Mouse (Mus musculus) ES-E14 (cell line): ENCODE data around the gene Vat1.

ENCODE experiments used
- CHD2 ChIP-seq: IDR thresholded peaks from 2 replicates; pipeline ENCODE4 v1.6.1; 2014; ENCODE audit warnings: mild to moderate bottlenecking, low read depth, low read length, inconsistent platforms
- HCFC1 ChIP-seq: IDR thresholded peaks from 2 replicates; pipeline ENCODE4 v1.6.1; 2012; ENCODE audit warnings: low read length, inconsistent platforms, borderline replicate concordance; ENCODE audit not compliant: insufficient read depth
- MAFK ChIP-seq: IDR thresholded peaks from 2 replicates; pipeline ENCODE4 v1.6.1; 2014; ENCODE audit warnings: mild to moderate bottlenecking, low read depth, low read length, inconsistent platforms; ENCODE audit not compliant: insufficient read depth
- ZC3H11A ChIP-seq: IDR thresholded peaks from 2 replicates; pipeline ENCODE4 v1.6.1; 2012; ENCODE audit warnings: low read depth, mild to moderate bottlenecking, inconsistent platforms, low read length, borderline replicate concordance
- ZNF384 ChIP-seq: IDR thresholded peaks from 2 replicates; pipeline ENCODE4 v1.6.1; 2012; ENCODE audit warnings: low read depth, low read length, inconsistent platforms

DNA sequence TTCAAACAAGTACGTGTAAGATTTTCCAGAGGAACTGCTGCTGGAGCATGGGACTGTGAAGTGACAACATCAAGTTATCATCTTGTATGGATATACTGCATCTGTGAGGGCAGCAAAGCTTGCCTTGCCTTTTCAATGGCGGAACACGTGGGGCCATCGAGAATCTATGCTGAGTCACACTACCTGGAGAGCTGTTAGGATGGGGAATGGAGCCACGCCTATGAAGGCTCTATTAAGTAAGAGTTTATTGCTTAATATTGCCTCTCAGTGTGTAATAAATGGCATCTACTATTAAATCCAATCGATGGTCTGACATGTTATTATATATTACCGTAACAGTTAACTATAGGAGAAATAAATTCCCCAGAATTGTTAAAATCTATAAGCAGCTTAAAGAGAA lies 41.1 kb upstream of the Vat1 start:
- TF ChIP-seq ZNF384, result no peak
- no peak for TF ChIP-seq CHD2
- TF ChIP-seq MAFK, result no peak
- no peak for TF ChIP-seq ZC3H11A
- TF ChIP-seq HCFC1, result no peak
